Mouse (Mus musculus) E14TG2a.4 (cell line): ENCODE measurements around the gene Tpcn2.

Experiments used
- CTCF ChIP-seq: conservative IDR thresholded peaks from 2 replicates; pipeline ENCODE4 v1.5.1; 2014; ENCODE audit warnings: low read length
- NANOG ChIP-seq: IDR thresholded peaks from 2 replicates; pipeline ENCODE4 v1.6.1; 2014; ENCODE audit warnings: borderline replicate concordance, low read length, mixed read lengths
- POU5F1 ChIP-seq: IDR thresholded peaks from 2 replicates; pipeline ENCODE4 v1.6.1; 2014; ENCODE audit warnings: low read length, borderline replicate concordance

DNA sequence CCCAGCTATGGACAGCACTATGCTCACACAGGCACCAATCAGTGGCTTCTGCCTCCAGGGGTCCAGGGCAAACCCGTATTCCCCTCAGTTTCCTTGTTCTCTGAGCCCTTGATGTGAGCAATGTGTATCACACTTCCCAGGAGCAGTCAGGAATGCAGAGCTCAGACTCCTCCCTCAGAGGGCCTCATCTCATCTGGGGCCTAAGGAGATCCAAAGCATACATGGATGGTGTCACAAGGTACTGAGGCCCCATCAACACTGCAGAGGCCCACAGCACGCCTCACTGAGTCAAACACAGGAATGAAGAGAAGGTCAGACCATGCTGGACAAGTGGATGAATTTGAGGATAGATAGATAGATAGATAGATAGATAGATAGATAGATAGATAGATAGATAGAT, 8.9 kb upstream of the Tpcn2 start:
- no peak for TF ChIP-seq CTCF
- no peak for TF ChIP-seq POU5F1
- TF ChIP-seq NANOG, result no peak
